Mouse (Mus musculus) bone marrow macrophage, adult 2 months (primary cell): ENCODE data around the gene Eci1. TPM values are rescaled to one million over a fixed set of nuclear protein-coding genes. Genes with fewer than 3 reads are reported as not detected.

Source experiments
- H3K27ac ChIP-seq: 2 replicates; pipeline ENCODE4 v1.5.1; 2012; ENCODE audit warnings: low read depth, low read length; ENCODE audit not compliant: insufficient read depth
- H3K4me1 ChIP-seq: 2 replicates; pipeline ENCODE4 v1.6.1; 2012; ENCODE audit warnings: low read length; ENCODE audit not compliant: control insufficient read depth, insufficient read depth
- H3K4me3 ChIP-seq: 2 replicates; pipeline ENCODE4 v1.5.1; 2012; ENCODE audit warnings: mild to moderate bottlenecking, low read length, moderate library complexity; ENCODE audit not compliant: insufficient read depth
- CTCF ChIP-seq: IDR thresholded peaks from 2 replicates; pipeline ENCODE4 v1.5.1; 2012; ENCODE audit warnings: low read depth, mild to moderate bottlenecking, low read length, moderate library complexity
- POLR2A ChIP-seq: IDR thresholded peaks from 2 replicates; pipeline ENCODE4 v1.6.1; 2012; ENCODE audit warnings: mild to moderate bottlenecking, low read depth, low read length, borderline replicate concordance
- polyA plus RNA-seq: library from polyadenylated mRNA; stranded (reverse); fragments of >200 nt; gene quantifications from 2 replicates; pipeline ENCODE4 v1.2.4, GENCODE M21; 2012; ENCODE audit not compliant: missing spikeins, insufficient read depth, insufficient read length

Eci1 gene
- polyA plus RNA-seq, 1 experiment: 21.5 TPM

DNA sequence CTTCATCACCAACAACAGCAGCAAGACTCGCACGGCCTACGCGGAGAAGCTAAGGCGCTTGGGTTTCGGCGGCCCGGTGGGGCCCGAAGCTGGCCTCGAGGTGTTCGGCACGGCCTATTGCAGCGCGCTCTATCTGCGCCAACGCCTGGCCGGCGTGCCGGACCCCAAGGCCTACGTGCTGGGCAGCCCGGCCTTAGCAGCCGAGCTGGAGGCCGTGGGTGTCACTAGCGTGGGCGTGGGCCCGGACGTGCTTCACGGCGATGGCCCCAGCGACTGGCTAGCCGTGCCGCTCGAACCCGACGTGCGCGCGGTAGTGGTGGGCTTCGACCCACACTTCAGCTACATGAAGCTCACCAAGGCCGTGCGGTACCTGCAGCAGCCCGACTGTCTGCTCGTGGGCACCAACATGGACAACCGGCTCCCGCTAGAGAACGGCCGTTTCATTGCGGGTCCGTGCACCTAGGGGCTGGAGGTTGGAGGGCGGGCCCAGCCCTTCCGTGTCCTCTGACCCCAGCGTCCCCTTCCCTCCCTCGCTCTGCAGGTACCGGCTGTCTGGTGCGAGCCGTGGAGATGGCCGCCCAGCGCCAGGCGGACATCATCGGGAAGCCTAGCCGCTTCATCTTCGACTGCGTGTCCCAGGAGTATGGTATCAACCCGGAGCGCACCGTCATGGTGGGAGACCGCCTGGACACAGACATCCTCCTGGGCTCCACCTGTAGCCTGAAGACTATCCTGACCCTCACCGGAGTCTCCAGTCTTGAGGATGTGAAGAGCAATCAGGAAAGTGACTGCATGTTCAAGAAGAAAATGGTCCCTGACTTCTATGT lies 44.5 kb downstream of the Eci1 start:
- Histone ChIP-seq H3K4me3 (peak overlapping the region; percentile 78), H3K4me1 (peaks cover 14% of the 10 kb centered on the region), H3K27ac (peak overlapping the region; percentile 22; the same call in 1 of the 2 replicates)
- TF ChIP-seq POLR2A (no peak), CTCF (no peak)

GRCm38 (mm10) chr17:24472512-24472911 lies 46.1 kb downstream of the Eci1 start:
- Histone ChIP-seq H3K4me3 (no peak overlapping the region), H3K4me1 (peaks cover 15% of the 10 kb centered on the region), H3K27ac (no peak overlapping the region)
- no peak for TF ChIP-seq POLR2A

DNA sequence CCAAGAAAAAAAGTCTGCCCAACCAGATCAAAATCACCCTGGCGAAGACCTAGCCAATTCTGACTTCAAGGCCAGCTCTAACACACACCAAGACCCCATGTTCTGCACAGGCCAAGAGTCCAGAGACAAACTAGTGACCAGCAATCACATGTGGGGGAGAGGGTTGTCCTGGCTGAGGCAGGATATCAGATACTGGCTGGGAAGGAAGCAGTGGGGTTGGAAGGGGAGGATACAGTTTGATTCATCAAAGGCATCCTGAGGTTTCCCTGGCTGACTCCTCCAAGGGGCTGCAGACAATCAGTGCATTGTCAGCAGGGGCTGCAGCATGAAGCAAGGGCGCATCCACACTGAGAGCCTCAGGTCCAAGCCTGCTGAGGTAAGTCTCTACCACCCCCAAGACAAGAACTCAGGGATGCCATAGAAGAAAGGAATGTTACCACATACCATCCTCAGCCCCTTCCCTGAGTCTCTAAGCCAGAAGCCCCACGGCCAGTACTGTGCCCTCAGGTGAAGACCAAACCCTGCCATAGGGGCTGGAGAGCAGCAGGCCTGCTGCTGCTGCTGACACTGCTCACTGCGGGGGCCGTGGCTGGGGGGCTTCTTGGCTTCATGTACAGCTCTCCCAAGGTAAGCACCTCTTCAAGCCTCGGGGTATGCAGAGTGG lies 47.3 kb downstream of the Eci1 start, which contains the start of gene Bricd5:
TSS of gene Bricd5 (plus strand) at position 273 of the 664 bp plus-strand sequence.
- H3K27ac ChIP-seq: no peak within 1 kb of the TSS
- TF ChIP-seq POLR2A (no peak), CTCF (no peak)
- peaks cover 23% of the 10 kb centered on the region for H3K4me1 ChIP-seq
- no peak within 1 kb of the TSS for H3K4me3 ChIP-seq

DNA sequence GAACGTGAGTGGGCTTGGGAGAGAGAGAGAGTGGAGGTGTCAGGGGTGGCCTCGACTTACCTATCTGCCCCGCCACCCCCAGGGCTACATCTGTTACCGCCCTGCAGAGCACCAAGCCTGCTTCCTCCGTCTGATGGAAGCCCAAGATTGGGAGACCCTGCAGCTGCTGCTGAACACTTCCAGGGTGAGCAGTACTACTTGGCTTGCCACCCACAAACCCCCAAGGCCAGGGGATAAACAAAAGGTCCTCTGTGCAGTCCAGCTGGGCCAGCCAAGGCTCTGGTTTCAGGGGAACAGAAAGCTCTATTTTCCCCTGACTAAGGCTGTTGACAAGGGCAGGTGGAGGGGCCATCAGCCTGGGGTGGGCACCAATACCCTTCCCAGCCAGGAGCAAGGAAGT lies 48.1 kb downstream of the Eci1 start:
- TF ChIP-seq CTCF: no peak
- TF ChIP-seq POLR2A: no peak
- Histone ChIP-seq H3K4me3 (no peak overlapping the region), H3K27ac (no peak overlapping the region), H3K4me1 (peaks cover 23% of the 10 kb centered on the region)

DNA sequence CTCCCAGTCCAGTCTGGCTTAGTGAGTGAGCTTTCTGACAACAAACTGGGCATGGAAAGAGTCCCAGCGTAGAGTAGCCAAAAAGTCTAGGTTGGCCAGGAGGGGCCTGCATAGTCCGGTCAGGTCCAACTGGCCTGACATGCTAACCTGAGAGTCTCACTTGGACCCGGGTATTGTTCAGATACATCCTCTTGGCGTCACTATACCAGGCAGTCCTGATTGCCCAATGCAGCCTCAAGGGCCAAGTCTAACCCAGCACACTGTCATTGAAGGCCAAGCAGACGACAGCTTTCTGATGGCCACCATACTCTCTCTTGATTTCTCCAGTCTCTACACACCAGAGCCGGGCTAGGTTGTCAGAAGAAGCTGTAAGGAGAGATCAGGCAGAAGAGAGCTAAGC lies 49.1 kb downstream of the Eci1 start:
- no peak overlapping the region for H3K4me3 ChIP-seq
- peaks cover 32% of the 10 kb centered on the region for H3K4me1 ChIP-seq
- no peak overlapping the region for H3K27ac ChIP-seq
- TF ChIP-seq POLR2A (no peak), CTCF (no peak)

DNA sequence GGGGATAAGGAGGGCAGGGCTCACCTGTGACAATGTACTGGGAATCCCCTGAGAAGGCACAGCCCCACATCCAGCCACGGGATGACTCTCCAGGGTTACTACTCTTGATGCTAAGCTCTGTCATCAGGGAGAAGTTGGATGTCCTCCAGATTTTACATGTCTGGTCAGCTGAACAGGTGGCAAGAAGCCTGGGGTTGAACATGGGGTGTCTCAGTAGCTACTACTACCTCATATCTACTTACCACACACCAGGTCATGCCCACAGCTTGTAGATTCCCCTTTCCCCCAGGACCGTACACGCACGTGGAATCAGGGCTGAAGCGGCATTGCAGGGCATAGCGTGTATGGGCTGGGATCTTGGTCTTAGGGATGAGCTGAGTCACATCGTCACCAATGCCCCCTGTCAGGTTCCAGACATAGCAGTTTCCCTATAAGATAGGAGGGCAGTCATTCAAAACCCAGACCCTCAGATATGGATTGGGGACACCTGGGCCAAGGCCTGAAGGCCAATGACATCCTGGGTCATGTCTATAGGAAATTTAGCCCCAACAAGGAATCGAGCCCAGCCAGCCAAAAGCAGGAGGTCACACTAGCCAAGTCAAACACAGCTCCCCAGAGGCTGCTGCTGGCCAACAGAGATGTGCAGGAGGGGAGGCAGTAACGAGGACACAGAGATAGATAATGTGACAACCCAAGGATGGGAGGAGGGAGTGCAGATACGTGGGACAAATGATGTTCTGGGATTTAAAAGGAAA lies 49.8 kb downstream of the Eci1 start:
- Histone ChIP-seq H3K4me3 (no peak overlapping the region), H3K4me1 (peaks cover 33% of the 10 kb centered on the region), H3K27ac (no peak overlapping the region)
- no peak for TF ChIP-seq CTCF
- TF ChIP-seq POLR2A: no peak

- no peak overlapping the region for H3K27ac ChIP-seq
- no peak overlapping the region for H3K4me3 ChIP-seq
- H3K4me1 ChIP-seq: peaks cover 25% of the 10 kb centered on the region
- TF ChIP-seq CTCF (no peak), POLR2A (no peak)
Measured at GRCm38 (mm10) chr17:24477053-24477984, 50.9 kb downstream of the Eci1 start.

DNA sequence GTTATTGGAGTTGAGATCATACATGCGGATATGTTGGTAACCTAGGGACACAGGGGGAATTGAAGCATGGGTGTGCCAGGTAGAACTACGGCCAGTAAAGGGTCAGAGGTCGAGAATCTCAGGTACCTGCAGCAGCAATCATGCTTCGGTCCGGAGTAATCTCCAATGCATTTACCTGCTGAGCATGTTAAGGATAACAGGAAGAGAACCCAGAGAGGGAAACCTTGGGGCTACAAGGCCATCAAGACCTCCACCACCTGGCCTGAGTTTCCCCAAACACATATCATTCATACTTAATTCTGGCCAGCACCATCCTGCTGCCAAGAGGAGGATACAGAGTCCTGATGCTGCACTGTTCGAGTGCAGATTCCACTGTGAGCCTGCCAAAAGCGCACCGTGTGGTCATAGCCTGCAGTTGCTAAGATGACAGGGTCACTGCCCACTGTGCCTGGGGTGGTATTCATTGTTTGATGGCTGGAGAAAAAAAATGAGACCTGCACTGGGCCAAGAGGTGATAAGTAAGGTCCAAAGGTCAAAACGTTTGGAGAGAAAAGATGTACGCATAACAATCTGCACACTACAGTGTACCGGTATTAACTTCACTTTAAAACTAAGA lies 51.7 kb downstream of the Eci1 start:
- TF ChIP-seq CTCF (no peak), POLR2A (no peak)
- H3K4me3 ChIP-seq: peak overlapping the region; percentile 100
- peaks cover 19% of the 10 kb centered on the region for H3K4me1 ChIP-seq
- no peak overlapping the region for H3K27ac ChIP-seq
